Mouse (Mus musculus) embryonic facial prominence, embryonic 13.5 days (tissue): ENCODE results near the gene Gm9837. TPM values are rescaled to one million over a fixed set of nuclear protein-coding genes. Genes with fewer than 3 reads are reported as not detected.

ENCODE experiments used
- polyA plus RNA-seq: library from polyadenylated mRNA; unstranded; fragments of >200 nt; fragmentation: Nextera tagmentation; extraction: Ambion mirVana; gene quantifications from 2 replicates; pipeline ENCODE4 v1.2.1, GENCODE M21; 2015

Gm9837 gene
- polyA plus RNA-seq, 1 experiment from 2014 or later: not detected

Other genes with a start within 250 kb of the Gm9837 start
- gene Hspa4, start 170.0 kb downstream of the Gm9837 start, polyA plus RNA-seq: 80.5 and 84.4 TPM in 2 replicates
- gene Zcchc10, start 145.8 kb downstream of the Gm9837 start, polyA plus RNA-seq: 21.5 and 23.5 TPM in 2 replicates
- 60.8 and 61.1 TPM in 2 replicates for gene Aff4, start 119.6 kb downstream of the Gm9837 start, polyA plus RNA-seq
- 0.94 TPM in 1 of 2 replicates, not detected in the other for gene Leap2, start 47.3 kb downstream of the Gm9837 start, polyA plus RNA-seq
- gene Uqcrq, start 39.6 kb downstream of the Gm9837 start, polyA plus RNA-seq: 536 and 539 TPM in 2 replicates
- gene Gdf9, start 39.5 kb downstream of the Gm9837 start, polyA plus RNA-seq: 2.3 and 3.1 TPM in 2 replicates
- 0.22 and 0.25 TPM in 2 replicates for gene Gm10447, start 13.4 kb downstream of the Gm9837 start, polyA plus RNA-seq
- gene Shroom1, start 13.3 kb downstream of the Gm9837 start, polyA plus RNA-seq: 5.7 and 5.9 TPM in 2 replicates
- gene Gm9945, start 9.7 kb upstream of the Gm9837 start, polyA plus RNA-seq: not detected in 2 replicates
- gene Sowaha, start 9.8 kb upstream of the Gm9837 start, polyA plus RNA-seq: 0.21 and 1.2 TPM in 2 replicates
- 38.1 and 43.6 TPM in 2 replicates for gene Sept8, start 48.8 kb upstream of the Gm9837 start, polyA plus RNA-seq
- gene Kif3a, start 96.9 kb upstream of the Gm9837 start, polyA plus RNA-seq: 118 and 122 TPM in 2 replicates
- 1.1 and 2.7 TPM in 2 replicates for gene Il4, start 148.2 kb upstream of the Gm9837 start, polyA plus RNA-seq
- gene Il13, start 164.2 kb upstream of the Gm9837 start, polyA plus RNA-seq: not detected in 2 replicates
- gene Rad50, start 236.8 kb upstream of the Gm9837 start, polyA plus RNA-seq: 33.2 and 33.6 TPM in 2 replicates